Mouse (Mus musculus): ENCODE data around the gene Ccdc83. TPM values are rescaled to one million over a fixed set of nuclear protein-coding genes. Genes with fewer than 3 reads are reported as not detected.

Gene Ccdc83
- polyA plus RNA-seq, 1 experiment from 2014 or later: not detected

GRCm38 (mm10) chr7:90210947-90211346 lies 54.6 kb downstream of the Ccdc83 start:
- Histone ChIP-seq H3K9ac (no peak overlapping the region), H3K4me1 (replicated peaks) (no peaks in the 10 kb centered on the region), H3K36me3 (peaks cover 23% of the 10 kb centered on the region), H3K27ac (no peak overlapping the region), H3K4me3 (no peak overlapping the region), H3K9me3 (replicated peaks) (no peaks in the 10 kb centered on the region), H3K27me3 (no peaks in the 10 kb centered on the region), H3K4me2 (no peak overlapping the region)
- no peak for ATAC-seq (replicated peaks; ENCODE audit: insufficient number of reproducible peaks, insufficient read depth, low FRiP score, low read depth)

GRCm38 (mm10) chr7:90210116-90210515 lies 55.5 kb downstream of the Ccdc83 start:
- Histone ChIP-seq H3K4me1 (replicated peaks) (no peaks in the 10 kb centered on the region; the same call in 1 of the 2 replicates), H3K27ac (no peak overlapping the region), H3K9me3 (replicated peaks) (no peaks in the 10 kb centered on the region), H3K36me3 (peaks cover 28% of the 10 kb centered on the region), H3K4me2 (no peak overlapping the region), H3K4me3 (no peak overlapping the region), H3K27me3 (no peaks in the 10 kb centered on the region), H3K9ac (no peak overlapping the region)
- no peak for ATAC-seq (replicated peaks; ENCODE audit: insufficient number of reproducible peaks, insufficient read depth, low FRiP score, low read depth)
- WGBS: 95% methylated on average over 2 of the region's 2 CpGs

- H3K4me2 ChIP-seq: no peak overlapping the region
- H3K4me3 ChIP-seq: no peak overlapping the region
- no peaks in the 10 kb centered on the region for H3K9me3 ChIP-seq (replicated peaks)
- H3K27ac ChIP-seq: no peak overlapping the region
- WGBS: 83% methylated on average over 2 of the region's 2 CpGs
- peaks cover 4% of the 10 kb centered on the region; the same call in 1 of the 2 replicates for H3K4me1 ChIP-seq (replicated peaks)
- no peaks in the 10 kb centered on the region for H3K27me3 ChIP-seq
- no peak overlapping the region for H3K9ac ChIP-seq
- ATAC-seq (replicated peaks; ENCODE audit: insufficient number of reproducible peaks, insufficient read depth, low FRiP score, low read depth): no peak
- H3K36me3 ChIP-seq: peaks cover 45% of the 10 kb centered on the region
These were observed 61.7 kb downstream of the Ccdc83 start for GRCm38 (mm10) chr7:90203914-90204313.

- H3K9me3 ChIP-seq (replicated peaks): no peaks in the 10 kb centered on the region
- peaks cover 4% of the 10 kb centered on the region; the same call in 1 of the 2 replicates for H3K4me1 ChIP-seq (replicated peaks)
- no peaks in the 10 kb centered on the region for H3K27me3 ChIP-seq
- no peak overlapping the region for H3K4me3 ChIP-seq
- H3K4me2 ChIP-seq: no peak overlapping the region
- peaks cover 40% of the 10 kb centered on the region for H3K36me3 ChIP-seq
- WGBS: 70% methylated on average over 2 of the region's 2 CpGs
- no peak overlapping the region for H3K9ac ChIP-seq
- H3K27ac ChIP-seq: no peak overlapping the region
- ATAC-seq (replicated peaks; ENCODE audit: insufficient number of reproducible peaks, insufficient read depth, low FRiP score, low read depth): no peak
These were observed 63.6 kb downstream of the Ccdc83 start for GRCm38 (mm10) chr7:90201877-90202465.

GRCm38 (mm10) chr7:90200251-90200650 lies 65.3 kb downstream of the Ccdc83 start:
- H3K9ac ChIP-seq: no peak overlapping the region
- H3K27me3 ChIP-seq: no peaks in the 10 kb centered on the region
- no peak overlapping the region for H3K4me3 ChIP-seq
- H3K27ac ChIP-seq: no peak overlapping the region
- no peaks in the 10 kb centered on the region for H3K9me3 ChIP-seq (replicated peaks)
- H3K36me3 ChIP-seq: peaks cover 42% of the 10 kb centered on the region
- no peak overlapping the region for H3K4me2 ChIP-seq
- no peak for ATAC-seq (replicated peaks; ENCODE audit: insufficient number of reproducible peaks, insufficient read depth, low FRiP score, low read depth)
- H3K4me1 ChIP-seq (replicated peaks): peaks cover 4% of the 10 kb centered on the region; the same call in 1 of the 2 replicates
- 85% methylated on average over 5 of the region's 5 CpGs for WGBS

GRCm38 (mm10) chr7:90180635-90181034 lies 84.9 kb downstream of the Ccdc83 start:
- no peak overlapping the region for H3K9ac ChIP-seq
- H3K36me3 ChIP-seq: peaks cover 37% of the 10 kb centered on the region
- H3K27ac ChIP-seq: no peak overlapping the region
- H3K27me3 ChIP-seq: no peaks in the 10 kb centered on the region
- 93% methylated on average over 1 of the region's 1 CpGs for WGBS
- no peak for ATAC-seq (replicated peaks; ENCODE audit: insufficient number of reproducible peaks, insufficient read depth, low FRiP score, low read depth)
- no peak overlapping the region for H3K4me3 ChIP-seq
- H3K4me2 ChIP-seq: no peak overlapping the region
- no peaks in the 10 kb centered on the region for H3K9me3 ChIP-seq (replicated peaks)
- no peaks in the 10 kb centered on the region for H3K4me1 ChIP-seq (replicated peaks)

GRCm38 (mm10) chr7:90175576-90175975 lies 90.0 kb downstream of the Ccdc83 start:
- no peak for ATAC-seq (replicated peaks; ENCODE audit: insufficient number of reproducible peaks, insufficient read depth, low FRiP score, low read depth)
- Histone ChIP-seq H3K4me1 (replicated peaks) (no peaks in the 10 kb centered on the region), H3K36me3 (peaks cover 47% of the 10 kb centered on the region), H3K4me2 (no peak overlapping the region), H3K27ac (no peak overlapping the region), H3K9ac (no peak overlapping the region), H3K9me3 (replicated peaks) (no peaks in the 10 kb centered on the region), H3K27me3 (no peaks in the 10 kb centered on the region), H3K4me3 (no peak overlapping the region)
- WGBS: 75% methylated on average over 2 of the region's 2 CpGs

Other genes starting within 250 kb of the Ccdc83 start
- gene Picalm, start 135.6 kb downstream of the Ccdc83 start, polyA plus RNA-seq (2015; fragmentation: Nextera tagmentation; extraction: Ambion mirVana): 26.6 and 28.0 TPM in 2 replicates
- gene Sytl2, start 36.5 kb upstream of the Ccdc83 start, polyA plus RNA-seq (2015; fragmentation: Nextera tagmentation; extraction: Ambion mirVana): 6.6 and 7.4 TPM in 2 replicates
- gene Ccdc89, start 160.8 kb upstream of the Ccdc83 start, polyA plus RNA-seq (2015; fragmentation: Nextera tagmentation; extraction: Ambion mirVana): 0.67 and 0.70 TPM in 2 replicates
- gene Crebzf, start 177.0 kb upstream of the Ccdc83 start, polyA plus RNA-seq (2015; fragmentation: Nextera tagmentation; extraction: Ambion mirVana): 17.0 and 18.5 TPM in 2 replicates
- 104 and 119 TPM in 2 replicates for gene Tmem126a, start 191.5 kb upstream of the Ccdc83 start, polyA plus RNA-seq (2015; fragmentation: Nextera tagmentation; extraction: Ambion mirVana)
- gene Tmem126b, start 210.2 kb upstream of the Ccdc83 start, polyA plus RNA-seq (2015; fragmentation: Nextera tagmentation; extraction: Ambion mirVana): 29.6 and 30.8 TPM in 2 replicates
- gene Dlg2, start 210.9 kb upstream of the Ccdc83 start, polyA plus RNA-seq (2015; fragmentation: Nextera tagmentation; extraction: Ambion mirVana): 6.3 and 8.6 TPM in 2 replicates

All from heart, embryonic 15.5 days (tissue).